Mouse (Mus musculus) kidney, embryonic 14.5 days (tissue): ENCODE results near the gene Atrnl1. TPM values are rescaled to one million over a fixed set of nuclear protein-coding genes. Genes with fewer than 3 reads are reported as not detected.
"Not testable (repeated sequence)": the region's sequence is repeated elsewhere in the genome, so short reads cannot be mapped to it uniquely, and the experiment has no call there.

Source experiments
- ATAC-seq: fragments of 200-750 bp; cut with Nextera tagmentation; 2 replicates; pipeline ENCODE4 v1.8.0; 2017; ENCODE audit warnings: moderate number of reproducible peaks, mild to moderate bottlenecking, moderate TSS enrichment, moderate library complexity; ENCODE audit not compliant: low FRiP score, low TSS enrichment
- H3K27ac ChIP-seq: fragments of 300-500 bp; sonication (generic); 2 replicates; pipeline ENCODE4 v1.5.1; 2014; ENCODE audit warnings: low read depth, mild to moderate bottlenecking, low read length, moderate library complexity, mixed read lengths
- H3K27me3 ChIP-seq: fragments of 300-500 bp; sonication (generic); 2 replicates; pipeline ENCODE4 v1.6.1; 2014; ENCODE audit warnings: mild to moderate bottlenecking, low read length; ENCODE audit not compliant: control insufficient read depth, insufficient read depth
- H3K36me3 ChIP-seq: fragments of 300-500 bp; sonication (generic); 2 replicates; pipeline ENCODE4 v1.6.1; 2014; ENCODE audit warnings: low read length, mixed read lengths; ENCODE audit not compliant: control insufficient read depth, insufficient read depth
- H3K4me1 ChIP-seq: fragments of 300-500 bp; sonication (generic); 2 replicates; pipeline ENCODE4 v1.6.1; 2014; ENCODE audit warnings: low read length, mixed read lengths; ENCODE audit not compliant: control insufficient read depth, insufficient read depth
- H3K4me2 ChIP-seq: fragments of 300-500 bp; sonication (generic); replicated peaks from 2 replicates; pipeline ENCODE4 v1.6.1; 2014; ENCODE audit warnings: low read depth, mild to moderate bottlenecking, low read length
- H3K4me3 ChIP-seq: fragments of 300-500 bp; sonication (generic); 2 replicates; pipeline ENCODE4 v1.5.1; 2014; ENCODE audit warnings: mild to moderate bottlenecking, low read length
- H3K9ac ChIP-seq: fragments of 300-500 bp; sonication (generic); 2 replicates; pipeline ENCODE4 v1.6.1; 2014; ENCODE audit warnings: low read depth, mild to moderate bottlenecking, low read length, moderate library complexity
- H3K9me3 ChIP-seq: fragments of 300-500 bp; sonication (generic); 2 replicates; pipeline ENCODE4 v1.6.1; 2016; ENCODE audit warnings: low read length; ENCODE audit not compliant: control insufficient read depth
- WGBS: fragments of 180-500 bp; shearing (Covaris S2); extraction: QIAGEN DNeasy Blood & Tissue Kit; methylation state at CpG from one replicate; pipeline ENCODE4 v1.1.7; 2014; 5-methylcytosine and 5-hydroxymethylcytosine counted together
- polyA plus RNA-seq: library from polyadenylated mRNA; unstranded; fragments of >200 nt; fragmentation: Nextera tagmentation; extraction: Ambion mirVana; gene quantifications from 2 replicates; pipeline ENCODE4 v1.2.1, GENCODE M21; 2014

Atrnl1 gene
- polyA plus RNA-seq, 1 experiment from 2014 or later: 10.5 TPM

GRCm38 (mm10) chr19:58033241-58033640 lies 422.4 kb downstream of the Atrnl1 start:
- H3K27ac ChIP-seq: no peak overlapping the region
- ATAC-seq: no peak
- no peaks in the 10 kb centered on the region for H3K27me3 ChIP-seq
- H3K4me1 ChIP-seq: no peaks in the 10 kb centered on the region
- no peaks in the 10 kb centered on the region for H3K36me3 ChIP-seq
- H3K9me3 ChIP-seq: peaks cover 5% of the 10 kb centered on the region
- no peak overlapping the region for H3K4me3 ChIP-seq
- WGBS: 86% methylated on average over 5 of the region's 5 CpGs
- H3K9ac ChIP-seq: no peak overlapping the region
- H3K4me2 ChIP-seq: no peak overlapping the region

- ATAC-seq: no peak
- H3K9ac ChIP-seq: no peak overlapping the region
- H3K4me3 ChIP-seq: no peak overlapping the region
- WGBS: 87% methylated on average over 3 of the region's 3 CpGs
- no peaks in the 10 kb centered on the region for H3K9me3 ChIP-seq
- H3K27ac ChIP-seq: no peak overlapping the region
- no peaks in the 10 kb centered on the region for H3K27me3 ChIP-seq
- H3K4me1 ChIP-seq: no peaks in the 10 kb centered on the region
- no peak overlapping the region for H3K4me2 ChIP-seq
- H3K36me3 ChIP-seq: no peaks in the 10 kb centered on the region
These were observed 425.3 kb downstream of the Atrnl1 start for GRCm38 (mm10) chr19:58036166-58036565.

GRCm38 (mm10) chr19:58043120-58043519 lies 432.3 kb downstream of the Atrnl1 start:
- WGBS: 61% methylated on average over 8 of the region's 8 CpGs
- Histone ChIP-seq H3K4me3 (no peak overlapping the region), H3K9ac (no peak overlapping the region)

GRCm38 (mm10) chr19:58043550-58043949 lies 432.7 kb downstream of the Atrnl1 start:
- no peak overlapping the region for H3K4me2 ChIP-seq
- H3K4me1 ChIP-seq: peaks cover 8% of the 10 kb centered on the region
- no peak overlapping the region for H3K4me3 ChIP-seq
- H3K27ac ChIP-seq: no peak overlapping the region
- H3K27me3 ChIP-seq: no peaks in the 10 kb centered on the region
- H3K9ac ChIP-seq: no peak overlapping the region
- no peak for ATAC-seq
- H3K36me3 ChIP-seq: no peaks in the 10 kb centered on the region; the same call in 1 of the 2 replicates
- 50% methylated on average over 4 of the region's 4 CpGs for WGBS
- no peaks in the 10 kb centered on the region for H3K9me3 ChIP-seq

More at GRCm38 (mm10) chr19:58043120-58043519, 432.3 kb downstream of the Atrnl1 start:
- Histone ChIP-seq H3K27ac (no peak overlapping the region), H3K4me1 (peaks cover 8% of the 10 kb centered on the region), H3K27me3 (no peaks in the 10 kb centered on the region), H3K36me3 (no peaks in the 10 kb centered on the region; the same call in 1 of the 2 replicates), H3K9me3 (no peaks in the 10 kb centered on the region), H3K4me2 (no peak overlapping the region)
- ATAC-seq: no peak

- Histone ChIP-seq H3K27me3 (no peaks in the 10 kb centered on the region), H3K36me3 (no peaks in the 10 kb centered on the region; the same call in 1 of the 2 replicates), H3K4me1 (peaks cover 8% of the 10 kb centered on the region), H3K4me3 (no peak overlapping the region), H3K9me3 (no peaks in the 10 kb centered on the region), H3K9ac (no peak overlapping the region), H3K27ac (no peak overlapping the region), H3K4me2 (no peak overlapping the region)
- ATAC-seq: no peak
- 93% methylated on average over 5 of the region's 5 CpGs for WGBS
These were observed 434.0 kb downstream of the Atrnl1 start for GRCm38 (mm10) chr19:58044816-58045215.

- Histone ChIP-seq H3K9me3 (no peaks in the 10 kb centered on the region), H3K4me3 (no peak overlapping the region), H3K9ac (no peak overlapping the region), H3K36me3 (no peaks in the 10 kb centered on the region; the same call in 1 of the 2 replicates), H3K4me1 (peaks cover 8% of the 10 kb centered on the region), H3K27ac (no peak overlapping the region), H3K4me2 (no peak overlapping the region), H3K27me3 (no peaks in the 10 kb centered on the region)
- ATAC-seq: no peak
- 90% methylated on average over 7 of the region's 7 CpGs for WGBS
These were observed 435.8 kb downstream of the Atrnl1 start for GRCm38 (mm10) chr19:58046656-58047055.

GRCm38 (mm10) chr19:58050410-58050809 lies 439.6 kb downstream of the Atrnl1 start:
- not testable (repeated sequence) for H3K36me3 ChIP-seq, ATAC-seq, H3K27me3 ChIP-seq, H3K9ac ChIP-seq, H3K27ac ChIP-seq, H3K9me3 ChIP-seq, H3K4me1 ChIP-seq, H3K4me3 ChIP-seq, H3K4me2 ChIP-seq
- 95% methylated on average over 8 of the region's 9 CpGs for WGBS

- H3K4me1 ChIP-seq: 0 out of 2 replicates have a peak, but pooled peaks cover 2% of the 10 kb centered on the region
- no peak for ATAC-seq
These were observed 440.2 kb downstream of the Atrnl1 start for GRCm38 (mm10) chr19:58050986-58051385.

GRCm38 (mm10) chr19:58051905-58052304 lies 441.1 kb downstream of the Atrnl1 start:
- Histone ChIP-seq H3K27ac (no peak overlapping the region), H3K9ac (no peak overlapping the region), H3K4me1 (0 out of 2 replicates have a peak, but pooled peaks cover 2% of the 10 kb centered on the region), H3K4me2 (no peak overlapping the region), H3K36me3 (no peaks in the 10 kb centered on the region), H3K27me3 (no peaks in the 10 kb centered on the region), H3K9me3 (no peaks in the 10 kb centered on the region), H3K4me3 (no peak overlapping the region)
- ATAC-seq: no peak
- WGBS: 80% methylated on average over 13 of the region's 13 CpGs

More at GRCm38 (mm10) chr19:58050986-58051385, 440.2 kb downstream of the Atrnl1 start:
- no peak overlapping the region for H3K9ac ChIP-seq
- no peak overlapping the region for H3K4me2 ChIP-seq
- H3K9me3 ChIP-seq: no peaks in the 10 kb centered on the region
- H3K27me3 ChIP-seq: no peaks in the 10 kb centered on the region
- no peak overlapping the region for H3K27ac ChIP-seq
- H3K4me3 ChIP-seq: no peak overlapping the region
- H3K36me3 ChIP-seq: no peaks in the 10 kb centered on the region
- 90% methylated on average over 8 of the region's 8 CpGs for WGBS
